Mouse (Mus musculus) hindbrain, embryonic 12.5 days (tissue): ENCODE results near the gene Gm9887. TPM values are rescaled to one million over a fixed set of nuclear protein-coding genes. Genes with fewer than 3 reads are reported as not detected.
"Not testable (repeated sequence)": the region's sequence is repeated elsewhere in the genome, so short reads cannot be mapped to it uniquely, and the experiment has no call there.

Source experiments
- ATAC-seq: fragments of 200-750 bp; cut with Nextera tagmentation; 2 replicates; pipeline ENCODE4 v1.8.0; 2017; ENCODE audit warnings: moderate TSS enrichment; ENCODE audit not compliant: low FRiP score
- H3K27ac ChIP-seq: fragments of 300-500 bp; sonication (generic); 2 replicates; pipeline ENCODE4 v1.5.1; 2016; ENCODE audit warnings: mild to moderate bottlenecking
- H3K27me3 ChIP-seq: fragments of 300-500 bp; sonication (generic); 2 replicates; pipeline ENCODE4 v1.6.1; 2016; ENCODE audit warnings: mild to moderate bottlenecking
- H3K36me3 ChIP-seq: fragments of 300-500 bp; sonication (generic); 2 replicates; pipeline ENCODE4 v1.6.1; 2016; ENCODE audit warnings: mild to moderate bottlenecking
- H3K4me1 ChIP-seq: fragments of 300-500 bp; sonication (generic); 2 replicates; pipeline ENCODE4 v1.6.1; 2016
- H3K4me2 ChIP-seq: fragments of 300-500 bp; sonication (generic); replicated peaks from 2 replicates; pipeline ENCODE4 v1.6.1; 2016; ENCODE audit warnings: mild to moderate bottlenecking
- H3K4me3 ChIP-seq: fragments of 300-500 bp; sonication (generic); 2 replicates; pipeline ENCODE4 v1.5.1; 2016; ENCODE audit warnings: mild to moderate bottlenecking
- H3K9ac ChIP-seq: fragments of 300-500 bp; sonication (generic); 2 replicates; pipeline ENCODE4 v1.6.1; 2016; ENCODE audit warnings: mild to moderate bottlenecking, moderate library complexity
- H3K9me3 ChIP-seq: fragments of 300-500 bp; sonication (generic); replicated peaks from 2 replicates; pipeline ENCODE4 v1.6.1; 2016; ENCODE audit warnings: mild to moderate bottlenecking
- WGBS: fragments of 180-500 bp; shearing (Covaris S2); methylation state at CpG from one replicate; pipeline ENCODE4 v1.1.7; 2016; 5-methylcytosine and 5-hydroxymethylcytosine counted together
- polyA plus RNA-seq: library from polyadenylated mRNA; unstranded; fragments of >200 nt; fragmentation: Nextera tagmentation; extraction: Ambion mirVana; gene quantifications from 2 replicates; pipeline ENCODE4 v1.2.1, GENCODE M21; 2016

The Gm9887 gene
- polyA plus RNA-seq, 1 experiment from 2014 or later, result 1.8 TPM

GRCm38 (mm10) chr12:69363899-69364762 lies 8.1 kb downstream of the Gm9887 start:
- H3K9ac ChIP-seq, result peak overlapping the region; percentile 50
- no peaks in the 10 kb centered on the region for H3K27me3 ChIP-seq
- peak overlapping the region; percentile 72 for H3K4me2 ChIP-seq
- H3K9me3 ChIP-seq, result no peaks in the 10 kb centered on the region
- H3K4me1 ChIP-seq, result peaks cover 3% of the 10 kb centered on the region; the same call in 1 of the 2 replicates
- H3K27ac ChIP-seq, result 0 out of 2 replicates have a peak overlapping the region, but pooled peaks have one; percentile 26
- 6% methylated on average over 32 of the region's 32 CpGs for WGBS
- no peak for ATAC-seq
- H3K4me3 ChIP-seq, result peak overlapping the region; percentile 45
- no peaks in the 10 kb centered on the region for H3K36me3 ChIP-seq

DNA sequence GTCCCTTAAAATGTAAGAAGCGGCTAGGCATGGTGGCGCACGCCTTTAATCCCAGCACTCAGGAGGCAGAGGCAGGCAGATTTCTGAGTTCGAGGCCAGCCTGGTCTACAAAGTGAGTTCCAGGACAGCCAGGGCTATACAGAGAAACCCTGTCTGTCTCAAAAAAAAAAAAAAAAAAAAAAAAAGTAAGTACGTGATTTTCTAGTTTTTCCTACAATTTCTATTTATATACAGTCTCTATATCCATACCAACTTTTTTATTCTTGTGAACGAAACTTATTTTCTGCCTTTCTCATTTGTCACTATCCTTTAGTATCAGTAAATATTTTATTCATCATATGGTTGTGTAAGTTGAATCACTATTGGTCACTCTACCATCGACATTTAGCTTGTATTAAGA lies 9.1 kb downstream of the Gm9887 start:
- not testable (repeated sequence) for H3K9ac ChIP-seq, H3K9me3 ChIP-seq, H3K36me3 ChIP-seq, ATAC-seq, H3K4me3 ChIP-seq, H3K27me3 ChIP-seq, H3K4me2 ChIP-seq, H3K4me1 ChIP-seq, H3K27ac ChIP-seq
- WGBS, result 92% methylated on average over 7 of the region's 7 CpGs

GRCm38 (mm10) chr12:69362388-69362787 lies 9.9 kb downstream of the Gm9887 start:
- 45% methylated on average over 4 of the region's 4 CpGs for WGBS
- H3K4me1 ChIP-seq, result peaks cover 3% of the 10 kb centered on the region; the same call in 1 of the 2 replicates
- no peaks in the 10 kb centered on the region for H3K9me3 ChIP-seq
- no peak for ATAC-seq
- peak overlapping the region; percentile 63 for H3K4me2 ChIP-seq
- H3K27ac ChIP-seq, result 0 out of 2 replicates have a peak overlapping the region, but pooled peaks have one; percentile 30
- no peaks in the 10 kb centered on the region for H3K36me3 ChIP-seq
- H3K27me3 ChIP-seq, result no peaks in the 10 kb centered on the region
- no peak overlapping the region for H3K4me3 ChIP-seq
- H3K9ac ChIP-seq, result no peak overlapping the region

DNA sequence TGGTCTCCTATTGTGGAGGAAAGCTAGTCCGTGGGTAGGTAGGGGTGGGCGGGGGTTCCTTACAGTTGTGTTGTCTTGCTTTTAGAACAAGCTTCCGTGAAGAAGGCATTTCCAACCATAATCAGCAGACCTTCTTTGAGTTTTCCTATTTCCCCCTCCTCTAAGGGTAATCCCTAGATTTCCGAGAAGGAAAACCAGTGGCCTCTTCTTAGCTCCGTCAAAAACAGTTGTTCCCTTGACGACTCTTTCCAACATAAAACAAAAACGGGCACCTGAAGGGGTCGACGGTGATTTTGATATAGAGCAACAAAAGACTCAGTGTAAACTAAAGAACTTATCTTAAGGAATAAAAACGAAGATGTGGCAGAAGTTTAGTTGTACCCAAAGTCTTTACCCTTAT lies 10.3 kb downstream of the Gm9887 start:
- no peaks in the 10 kb centered on the region for H3K27me3 ChIP-seq
- H3K4me3 ChIP-seq, result peak overlapping the region; percentile 53
- no peaks in the 10 kb centered on the region for H3K9me3 ChIP-seq
- H3K4me2 ChIP-seq, result peak overlapping the region; percentile 63
- H3K9ac ChIP-seq, result peak overlapping the region; percentile 68
- no peak for ATAC-seq
- 6% methylated on average over 10 of the region's 10 CpGs for WGBS
- H3K27ac ChIP-seq, result peak overlapping the region; percentile 86
- H3K36me3 ChIP-seq, result no peaks in the 10 kb centered on the region
- H3K4me1 ChIP-seq, result peaks cover 3% of the 10 kb centered on the region; the same call in 1 of the 2 replicates

- not testable (repeated sequence) for H3K36me3 ChIP-seq, H3K4me1 ChIP-seq, H3K27me3 ChIP-seq, H3K9me3 ChIP-seq
- H3K9ac ChIP-seq, result peak overlapping the region; percentile 68
- peak overlapping the region; percentile 63 for H3K4me2 ChIP-seq
- peak overlapping the region; percentile 53 for H3K4me3 ChIP-seq
- WGBS, result under 1% methylated on average over 41 of the region's 50 CpGs
- peak overlapping the region; percentile 86 for H3K27ac ChIP-seq
- peak; percentile 98 for ATAC-seq
Measured at GRCm38 (mm10) chr12:69360997-69361899, 11.0 kb downstream of the Gm9887 start.

- no peak overlapping the region for H3K27ac ChIP-seq
- H3K9ac ChIP-seq, result no peak overlapping the region
- no peaks in the 10 kb centered on the region for H3K36me3 ChIP-seq
- H3K27me3 ChIP-seq, result no peaks in the 10 kb centered on the region
- no peak overlapping the region for H3K4me2 ChIP-seq
- ATAC-seq, result no peak
- H3K4me1 ChIP-seq, result peaks cover 6% of the 10 kb centered on the region; the same call in 1 of the 2 replicates
- no peaks in the 10 kb centered on the region for H3K9me3 ChIP-seq
- WGBS, result 23% methylated on average over 5 of the region's 5 CpGs
- no peak overlapping the region for H3K4me3 ChIP-seq
Measured at GRCm38 (mm10) chr12:69360655-69360996, 11.6 kb downstream of the Gm9887 start.

GRCm38 (mm10) chr12:69357300-69357646 lies 15.0 kb downstream of the Gm9887 start:
- H3K9ac ChIP-seq, result peak overlapping the region; percentile 94
- H3K4me3 ChIP-seq, result peak overlapping the region; percentile 92
- peak overlapping the region; percentile 78 for H3K4me2 ChIP-seq
- H3K36me3 ChIP-seq, result peaks cover 17% of the 10 kb centered on the region
- no peaks in the 10 kb centered on the region for H3K27me3 ChIP-seq
- peaks cover 7% of the 10 kb centered on the region; the same call in 1 of the 2 replicates for H3K4me1 ChIP-seq
- no peak for ATAC-seq
- WGBS, result 5% methylated on average over 13 of the region's 13 CpGs
- no peak overlapping the region for H3K27ac ChIP-seq
- H3K9me3 ChIP-seq, result no peaks in the 10 kb centered on the region

DNA sequence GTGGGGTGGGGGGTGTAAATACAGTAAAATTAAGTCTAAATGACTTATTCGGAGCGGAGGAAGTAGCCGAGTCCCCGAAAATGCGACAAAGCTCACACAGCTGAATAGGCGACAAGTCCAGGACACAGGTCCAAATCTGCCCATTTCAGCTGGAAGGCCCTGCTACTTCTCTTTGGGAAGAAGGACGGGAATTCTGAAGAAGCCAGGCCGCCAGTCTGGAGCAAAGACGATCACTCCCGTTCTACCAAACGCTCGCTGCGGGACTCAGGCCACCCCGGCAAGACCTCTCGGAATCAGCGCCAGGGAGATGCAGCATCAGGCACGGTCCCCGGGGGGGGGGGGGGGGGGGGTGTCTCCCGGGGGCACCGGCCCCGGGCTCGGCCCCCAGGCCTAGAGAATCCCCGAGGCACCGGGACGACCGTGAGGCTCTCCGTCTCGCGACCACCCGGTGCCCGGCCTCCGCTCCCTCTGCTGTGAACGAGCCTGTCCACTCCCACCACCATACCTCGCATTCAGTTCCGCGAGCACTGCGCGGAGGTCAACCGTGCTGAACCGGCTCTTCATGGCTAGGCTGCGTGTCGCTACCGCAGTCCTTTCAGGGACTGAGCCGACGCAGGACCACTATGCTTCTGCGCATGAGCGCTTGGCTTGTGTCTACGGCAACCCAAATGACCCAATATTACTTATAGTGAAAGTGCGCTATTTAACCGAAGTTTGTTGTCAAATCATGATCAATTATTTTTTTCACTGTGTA lies 15.5 kb downstream of the Gm9887 start, which contains the start of gene Nemf:
Gene Nemf (minus strand): TSS at position 620 of the 754 bp plus-strand sequence.
- Histone ChIP-seq H3K4me1 (peaks cover 6% of the 10 kb centered on the region; the same call in 1 of the 2 replicates), H3K27ac (peak within 1 kb of the TSS; percentile 86), H3K9me3 (no peaks in the 10 kb centered on the region), H3K9ac (peak within 1 kb of the TSS; percentile 94), H3K4me3 (peak within 1 kb of the TSS; percentile 92), H3K27me3 (no peaks in the 10 kb centered on the region), H3K36me3 (peaks cover 21% of the 10 kb centered on the region), H3K4me2 (peak within 1 kb of the TSS; percentile 78)
- under 1% methylated on average over 42 of the region's 50 CpGs for WGBS
- peak; percentile 66 for ATAC-seq

DNA sequence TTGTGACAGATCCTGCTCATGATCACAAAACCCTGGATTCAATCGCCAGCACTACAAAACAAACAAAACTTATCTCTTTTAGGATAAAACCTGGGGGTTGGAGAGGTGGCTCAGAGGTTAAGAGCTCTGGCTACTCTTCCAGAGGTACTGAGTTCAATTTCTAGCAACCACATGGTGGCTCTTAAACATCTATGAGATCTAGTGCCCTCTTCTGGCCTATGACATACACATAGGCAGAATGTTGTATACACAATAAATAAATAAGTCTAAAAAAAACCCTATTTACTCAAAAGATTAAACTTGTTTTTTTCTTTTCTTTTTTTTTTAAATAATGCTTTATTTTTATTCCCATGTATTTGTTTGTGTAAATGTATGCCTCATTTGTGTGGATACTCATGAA lies 20.6 kb downstream of the Gm9887 start:
- H3K9me3 ChIP-seq, result no peaks in the 10 kb centered on the region
- no peak overlapping the region for H3K9ac ChIP-seq
- H3K36me3 ChIP-seq, result peaks cover 55% of the 10 kb centered on the region
- no peak overlapping the region for H3K4me3 ChIP-seq
- no peak overlapping the region for H3K4me2 ChIP-seq
- H3K27ac ChIP-seq, result no peak overlapping the region
- WGBS, result 98% methylated on average over 1 of the region's 1 CpGs
- H3K4me1 ChIP-seq, result peaks cover 6% of the 10 kb centered on the region; the same call in 1 of the 2 replicates
- H3K27me3 ChIP-seq, result no peaks in the 10 kb centered on the region
- ATAC-seq, result no peak

DNA sequence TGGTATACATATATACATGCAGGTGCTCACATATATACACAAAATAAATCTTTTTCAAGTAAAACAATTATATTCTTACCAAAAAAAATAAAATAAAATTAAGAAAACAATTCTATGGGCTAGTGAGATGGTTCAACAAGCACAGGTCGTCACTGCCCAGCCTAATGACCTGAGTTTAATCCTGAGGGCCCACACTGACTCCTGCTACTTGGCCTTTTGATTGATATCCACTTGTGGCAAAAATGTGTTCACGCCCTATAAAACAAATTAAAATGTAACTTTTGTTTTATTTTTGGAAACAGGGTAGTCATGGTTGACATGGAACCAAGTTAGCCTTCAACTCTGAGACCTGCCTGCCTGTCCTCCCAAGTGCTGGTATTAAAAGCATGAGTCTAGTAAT lies 22.3 kb downstream of the Gm9887 start:
- no peak overlapping the region for H3K4me3 ChIP-seq
- H3K9me3 ChIP-seq, result no peaks in the 10 kb centered on the region
- 88% methylated on average over 2 of the region's 2 CpGs for WGBS
- H3K4me2 ChIP-seq, result no peak overlapping the region
- peaks cover 67% of the 10 kb centered on the region for H3K36me3 ChIP-seq
- H3K27me3 ChIP-seq, result no peaks in the 10 kb centered on the region
- no peak overlapping the region for H3K9ac ChIP-seq
- no peaks in the 10 kb centered on the region for H3K4me1 ChIP-seq
- no peak for ATAC-seq
- no peak overlapping the region for H3K27ac ChIP-seq

DNA sequence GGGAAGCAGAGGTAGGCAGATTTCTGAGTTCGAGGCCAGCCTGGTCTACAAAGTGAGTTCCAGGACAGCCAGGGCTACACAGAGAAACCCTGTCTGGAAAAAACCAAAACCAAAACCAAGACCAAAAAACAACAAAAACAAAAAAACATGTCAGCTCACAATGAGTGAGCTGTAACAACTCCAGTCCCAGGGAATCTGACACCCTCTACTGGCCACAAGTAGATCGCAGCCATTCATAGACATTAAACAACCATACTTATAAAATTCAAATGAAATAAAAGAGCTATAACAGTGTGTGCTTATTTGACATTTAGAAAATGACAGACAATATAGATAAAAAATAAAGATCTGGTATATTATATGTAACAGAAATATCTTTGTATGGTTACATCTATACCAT lies 38.7 kb downstream of the Gm9887 start:
- WGBS, result 82% methylated on average over 2 of the region's 2 CpGs
- no peak for ATAC-seq
- no peak overlapping the region for H3K27ac ChIP-seq

More for the DNA sequence above, 38.7 kb downstream of the Gm9887 start:
- no peaks in the 10 kb centered on the region for H3K9me3 ChIP-seq
- H3K9ac ChIP-seq, result no peak overlapping the region
- peaks cover 54% of the 10 kb centered on the region for H3K36me3 ChIP-seq
- H3K4me2 ChIP-seq, result no peak overlapping the region
- no peaks in the 10 kb centered on the region for H3K4me1 ChIP-seq
- no peak overlapping the region for H3K4me3 ChIP-seq
- no peaks in the 10 kb centered on the region for H3K27me3 ChIP-seq
